Mouse (Mus musculus) left cerebral cortex, adult 2 months (tissue): ENCODE results near the gene Msl1. TPM values are rescaled to one million over a fixed set of nuclear protein-coding genes. Genes with fewer than 3 reads are reported as not detected.
A peak's percentile ranks its signal among the peaks of the same experiment; 100 is the strongest.

ENCODE experiments used
- DNase-seq, 2 experiments: peaks; one replicate each; pipeline ENCODE4 v3.0.0; 2021 to 2022; ENCODE audit warnings: low spot score in 2 of 2, mixed read lengths in 1 of 2; ENCODE audit errors: extremely low spot score in 1 of 2
- H3K27ac ChIP-seq: fragments of 200-600 bp; 2 replicates; pipeline ENCODE4 v1.8.1; 2022
- H3K4me3 ChIP-seq: fragments of 200-600 bp; 2 replicates; pipeline ENCODE4 v1.8.1; 2022
- CTCF ChIP-seq: fragments of 200-600 bp; IDR thresholded peaks from 2 replicates; pipeline ENCODE4 v1.8.1; 2022; ENCODE audit warnings: antibody characterized with exemption, mild to moderate bottlenecking, moderate library complexity
- intact Hi-C: fragments of 180-260 bp; cut with DNase I; formaldehyde crosslinking; loops from one replicate; pipeline ENCODE4 v1.15.1; 2025
- total RNA-seq, 2 experiments: library from RNA; stranded (reverse); gene quantifications; 2 replicates each; pipeline ENCODE4 v1.2.3; 2021

Msl1 gene
- total RNA-seq, 2 experiments from 2014 or later: 178 to 192 TPM

- intact Hi-C loops: no loop called here
- no peak overlapping the region for H3K4me3 ChIP-seq
- no peak for TF ChIP-seq CTCF
- peak overlapping the region; percentile 47; the same call in 1 of the 2 replicates for H3K27ac ChIP-seq
- DNase-seq: peak; percentile 15 to 19
These were observed 29.7 kb upstream of the Msl1 start for GRCm38 (mm10) chr11:98765421-98766309.

- no peak overlapping the region for H3K4me3 ChIP-seq
- intact Hi-C loops: no loop called here
- H3K27ac ChIP-seq: no peak overlapping the region
- peak in 1 of 2 experiments; percentile 11 for DNase-seq
- no peak for TF ChIP-seq CTCF
These were observed 29.0 kb upstream of the Msl1 start for GRCm38 (mm10) chr11:98766346-98766745.

- no peak overlapping the region for H3K27ac ChIP-seq
These were observed 28.5 kb upstream of the Msl1 start for GRCm38 (mm10) chr11:98766816-98767215.

GRCm38 (mm10) chr11:98767276-98767675 lies 28.0 kb upstream of the Msl1 start:
- intact Hi-C loops: no loop called here
- no peak for TF ChIP-seq CTCF
- Histone ChIP-seq H3K27ac (no peak overlapping the region), H3K4me3 (no peak overlapping the region)
- DNase-seq: peak; percentile 37 to 47

More at GRCm38 (mm10) chr11:98766816-98767215, 28.5 kb upstream of the Msl1 start:
- DNase-seq: peak; percentile 14
- H3K4me3 ChIP-seq: no peak overlapping the region
- no peak for TF ChIP-seq CTCF
- intact Hi-C loops: no loop called here

GRCm38 (mm10) chr11:98767713-98768112 lies 27.6 kb upstream of the Msl1 start:
- intact Hi-C loops: no loop called here
- H3K4me3 ChIP-seq: no peak overlapping the region; the same call in 1 of the 2 replicates
- DNase-seq: peak in 1 of 2 experiments; percentile 9
- TF ChIP-seq CTCF: no peak
- peak overlapping the region; percentile 83 for H3K27ac ChIP-seq

- no peak for TF ChIP-seq CTCF
- intact Hi-C loops: no loop called here
- Histone ChIP-seq H3K27ac (peak overlapping the region; percentile 83), H3K4me3 (peak overlapping the region; percentile 22)
- peak; percentile 42 to 44 for DNase-seq
These were observed 26.9 kb upstream of the Msl1 start for GRCm38 (mm10) chr11:98768127-98769006.

- peak overlapping the region; percentile 83 for H3K27ac ChIP-seq
- intact Hi-C loops: no loop called here
- H3K4me3 ChIP-seq: no peak overlapping the region
- no peak for TF ChIP-seq CTCF
- DNase-seq: peak; percentile 19 to 31
These were observed 26.0 kb upstream of the Msl1 start for GRCm38 (mm10) chr11:98769007-98769954.

GRCm38 (mm10) chr11:98770096-98770975 lies 25.0 kb upstream of the Msl1 start:
- no peak for TF ChIP-seq CTCF
- peak overlapping the region; percentile 25 for H3K4me3 ChIP-seq
- peak; percentile 59 to 78 for DNase-seq
- intact Hi-C loops: no loop called here
- peak overlapping the region; percentile 83 for H3K27ac ChIP-seq

- DNase-seq: peak; percentile 23 to 33
- H3K27ac ChIP-seq: peak overlapping the region; percentile 100; the same call in 1 of the 2 replicates
- TF ChIP-seq CTCF: no peak
- intact Hi-C loops: no loop called here
- H3K4me3 ChIP-seq: peak overlapping the region; percentile 87
These were observed 24.2 kb upstream of the Msl1 start for GRCm38 (mm10) chr11:98771131-98771530.

GRCm38 (mm10) chr11:98771844-98772525 lies 23.3 kb upstream of the Msl1 start:
- H3K4me3 ChIP-seq: peak overlapping the region; percentile 87
- no peak for TF ChIP-seq CTCF
- peak overlapping the region; percentile 100 for H3K27ac ChIP-seq
- intact Hi-C loops: loop anchor here (2.0 kb wide), 1 partner anchor 15 kb away; no protein-coding TSS in a partner anchor
- DNase-seq: peak in 1 of 2 experiments; percentile 30
